Mouse (Mus musculus): ENCODE measurements at regions not wholly inside any gene's neighbourhood (a gene's known extent, or its start where the extent isn't known, plus 50 kb on each side); places are given as distances from the start of the nearest gene placed in this dataset.

DNA sequence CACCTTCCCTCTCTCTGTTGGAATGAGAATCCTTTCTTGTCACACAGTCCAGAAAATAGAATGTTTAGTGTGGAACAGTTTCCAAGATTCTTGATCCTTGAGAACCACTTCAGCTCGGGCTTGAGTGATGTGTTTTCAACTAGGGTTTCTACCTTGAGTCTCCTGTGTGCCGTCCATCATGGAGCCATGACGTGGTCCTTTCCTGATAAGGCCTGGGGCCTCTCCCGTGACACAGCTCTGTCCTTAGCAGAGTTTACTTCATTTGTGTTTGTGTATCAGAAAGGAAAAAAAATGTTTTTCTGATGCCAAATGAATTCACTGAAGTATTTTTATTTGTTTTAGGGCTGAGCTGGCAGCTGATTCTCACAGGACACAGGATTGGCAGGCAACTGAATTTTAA, 148.6 kb downstream of the Mettl11b start:
- Histone ChIP-seq H3K27ac (peak overlapping the region; percentile 46; the same call in 1 of the 2 replicates), H3K4me3 (no peak overlapping the region)
- intact Hi-C loops (cut with DNase I), result no loop called here
- TF ChIP-seq CTCF (IDR thresholded peaks at IDR 0.05), result no peak
- DNase-seq, result no peak

DNA sequence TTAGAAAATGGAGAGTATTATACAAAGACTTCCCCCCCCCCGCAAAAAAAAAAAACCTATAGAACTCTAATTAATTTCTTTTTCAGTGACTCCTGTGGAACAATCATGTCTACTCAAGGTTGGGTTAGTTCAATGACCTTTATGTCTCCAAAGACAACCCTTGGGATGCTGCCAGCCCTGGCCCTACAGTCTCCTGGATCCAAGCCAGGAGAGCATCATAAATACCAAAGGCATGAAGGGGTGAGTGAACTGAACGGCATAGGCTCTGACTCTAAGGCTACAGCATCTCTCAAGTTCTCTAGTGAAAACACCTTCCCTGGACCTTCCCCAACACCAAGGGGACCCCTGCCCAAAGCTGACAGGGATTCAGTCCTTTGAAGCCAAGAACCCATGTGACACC, 149.4 kb downstream of the Mettl11b start:
- peak overlapping the region; percentile 46 for H3K27ac ChIP-seq
- DNase-seq, result no peak
- intact Hi-C loops (cut with DNase I), result no loop called here

DNA sequence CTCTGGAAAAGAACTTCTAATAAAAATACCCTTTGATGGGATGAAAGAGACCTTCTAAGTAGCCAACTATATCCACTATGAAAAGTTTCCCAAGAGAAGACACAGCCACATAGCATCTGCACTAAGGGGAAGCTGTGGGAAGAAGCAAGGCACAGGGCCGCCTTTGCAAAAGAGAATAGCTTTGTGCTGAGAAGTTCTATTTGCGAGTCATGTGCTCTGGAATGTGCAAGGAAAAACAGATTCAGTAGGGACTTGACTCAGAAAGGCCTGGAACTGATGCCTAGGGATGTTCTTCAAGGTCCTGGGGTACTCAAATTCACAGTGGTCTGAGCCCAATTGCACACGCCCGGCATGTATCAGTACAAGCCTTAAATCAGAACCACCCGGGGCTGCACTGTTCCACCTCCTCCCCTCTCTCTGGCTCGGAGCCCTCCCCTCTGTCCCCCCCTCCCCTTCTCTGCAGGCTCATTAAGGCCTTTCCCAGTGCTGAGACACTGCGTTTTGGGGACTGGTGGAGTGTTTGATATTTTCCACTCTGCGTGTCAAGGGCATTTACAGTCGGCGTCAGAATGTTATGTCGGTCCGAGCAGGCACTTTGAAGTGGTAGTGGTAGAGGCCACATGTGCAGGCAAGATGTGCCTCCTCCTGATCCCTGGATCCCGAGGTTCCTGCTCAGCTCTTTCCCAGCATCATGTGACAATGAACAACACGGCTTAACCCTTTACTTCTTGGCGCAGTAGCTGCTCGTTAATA, 150.4 kb downstream of the Mettl11b start:
- no peak for TF ChIP-seq CTCF (IDR thresholded peaks at IDR 0.05)
- Histone ChIP-seq H3K4me3 (no peak overlapping the region), H3K27ac (peak overlapping the region; percentile 50)
- intact Hi-C loops (cut with DNase I), result no loop called here
- peak; percentile 38 for DNase-seq

More for the DNA sequence above, 149.4 kb downstream of the Mettl11b start:
- H3K4me3 ChIP-seq, result no peak overlapping the region
- no peak for TF ChIP-seq CTCF (IDR thresholded peaks at IDR 0.05)

DNA sequence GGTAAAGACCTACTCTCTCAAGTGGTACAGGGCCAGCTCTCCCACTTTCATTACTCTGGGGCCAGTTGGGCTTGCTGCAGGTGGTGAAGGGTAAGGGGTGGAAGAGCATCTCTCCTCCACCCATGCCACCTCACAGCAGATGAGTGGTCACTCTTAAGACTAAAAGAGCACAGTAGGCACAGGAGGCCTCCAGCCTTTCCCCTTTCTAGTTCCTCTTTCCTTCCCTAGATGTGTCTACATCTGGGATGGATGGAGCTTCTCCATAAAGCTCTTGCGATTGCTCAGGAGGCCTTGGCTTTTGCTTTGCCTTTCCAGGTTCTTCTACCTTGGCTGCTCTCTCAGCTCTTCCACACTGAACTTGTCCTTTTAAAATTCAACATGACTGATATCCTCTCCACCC, 151.5 kb downstream of the Mettl11b start:
- H3K4me3 ChIP-seq, result no peak overlapping the region
- H3K27ac ChIP-seq, result peak overlapping the region; percentile 50; the same call in 1 of the 2 replicates
- intact Hi-C loops (cut with DNase I), result no loop called here
- no peak for TF ChIP-seq CTCF (IDR thresholded peaks at IDR 0.05)
- no peak for DNase-seq

DNA sequence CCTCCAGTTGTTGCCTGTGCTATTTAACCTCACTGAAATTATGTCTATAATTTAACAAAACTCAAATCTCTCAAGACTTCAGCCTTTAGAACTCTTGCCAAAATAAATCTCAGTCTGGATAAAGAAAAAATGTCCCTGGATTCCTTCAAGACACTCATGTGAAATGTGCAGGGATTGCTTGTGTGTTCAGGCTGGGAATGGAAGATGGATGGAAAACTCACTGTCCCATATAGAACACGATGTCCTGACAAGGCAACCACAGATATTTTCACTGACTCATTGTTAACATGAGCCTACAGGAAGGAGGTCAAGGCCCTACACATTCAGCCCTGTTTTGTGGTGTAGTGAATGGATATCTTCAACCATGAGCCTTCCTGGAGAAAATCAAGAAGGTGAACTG, 160.3 kb upstream of the Gorab start:
- H3K27ac ChIP-seq, result no peak overlapping the region
- intact Hi-C loops (cut with DNase I), result no loop called here

DNA sequence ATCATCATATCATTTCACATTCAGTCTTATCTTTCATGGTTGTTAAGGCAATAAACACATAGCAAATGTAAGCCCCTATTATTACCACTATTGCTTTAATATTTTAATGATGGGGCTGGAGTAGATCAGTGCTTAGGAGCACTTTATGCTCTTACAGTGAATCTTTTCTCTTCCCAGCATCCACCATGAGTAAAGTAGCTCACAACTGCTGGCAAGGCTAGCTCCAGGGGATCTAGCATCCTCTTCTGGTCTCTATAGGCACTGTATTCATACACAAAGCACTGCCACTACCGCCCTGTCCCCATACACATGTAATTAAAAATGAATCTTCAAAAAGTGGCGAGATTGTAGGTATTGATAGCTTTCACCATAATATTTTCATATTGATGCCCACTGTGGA, 159.6 kb upstream of the Gorab start:
- intact Hi-C loops (cut with DNase I), result no loop called here
- Histone ChIP-seq H3K4me3 (no peak overlapping the region), H3K27ac (no peak overlapping the region)
- no peak for DNase-seq
- no peak for TF ChIP-seq CTCF (IDR thresholded peaks at IDR 0.05)

More for the DNA sequence above, 160.3 kb upstream of the Gorab start:
- no peak for DNase-seq
- no peak overlapping the region for H3K4me3 ChIP-seq
- TF ChIP-seq CTCF (IDR thresholded peaks at IDR 0.05), result no peak

DNA sequence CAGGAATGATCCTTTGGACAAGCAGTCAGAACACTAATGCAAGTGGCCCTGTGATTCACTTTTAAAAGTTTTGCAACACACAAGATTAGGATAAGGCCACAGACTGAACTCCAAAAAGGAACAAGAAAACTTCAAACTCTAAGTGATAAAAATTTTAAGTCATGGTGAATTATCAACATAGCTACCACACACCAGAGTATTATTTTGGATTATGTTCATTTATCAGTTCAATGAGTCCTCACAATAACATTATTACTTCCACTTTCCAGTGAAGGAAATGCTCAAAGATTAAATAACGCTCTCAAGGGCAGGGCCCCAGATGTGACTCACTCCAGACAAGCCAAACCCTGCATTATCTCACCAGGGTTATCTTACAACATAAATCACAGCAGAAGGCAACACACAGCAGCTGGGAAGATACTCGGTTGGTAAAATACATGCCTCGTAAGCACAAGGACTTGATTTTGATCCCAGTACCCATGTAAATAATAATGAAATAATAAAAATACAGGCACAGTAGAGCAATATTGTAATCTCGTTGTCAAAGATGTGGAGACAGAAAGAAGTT, 158.8 kb upstream of the Gorab start:
- intact Hi-C loops (cut with DNase I), result no loop called here
- no peak for TF ChIP-seq CTCF (IDR thresholded peaks at IDR 0.05)
- DNase-seq, result peak; percentile 22
- Histone ChIP-seq H3K4me3 (no peak overlapping the region), H3K27ac (peak overlapping the region; percentile 53; the same call in 1 of the 2 replicates)

DNA sequence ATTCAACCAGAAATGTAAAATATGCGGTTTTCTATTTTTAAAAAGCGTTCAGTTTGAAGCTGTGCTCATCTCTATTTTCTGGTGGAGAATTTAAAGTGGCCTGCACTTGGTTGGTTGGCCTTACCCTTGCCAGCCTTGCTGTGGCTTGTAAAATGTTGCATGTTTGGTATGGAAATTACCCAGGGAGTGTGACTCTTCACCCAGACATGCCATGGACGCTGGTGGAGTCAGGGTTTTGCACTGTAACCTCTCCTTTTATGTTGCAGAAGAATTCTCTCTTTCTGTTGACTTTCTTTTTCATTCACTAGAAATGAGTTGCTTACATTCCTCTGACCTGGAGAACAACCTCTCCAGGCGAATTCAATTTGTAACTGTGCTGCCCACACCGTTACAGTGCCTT, 157.5 kb upstream of the Gorab start:
- TF ChIP-seq CTCF (IDR thresholded peaks at IDR 0.05), result no peak
- intact Hi-C loops (cut with DNase I), result no loop called here
- H3K27ac ChIP-seq, result peak overlapping the region; percentile 38; the same call in 1 of the 2 replicates
- no peak overlapping the region for H3K4me3 ChIP-seq
- DNase-seq, result no peak

DNA sequence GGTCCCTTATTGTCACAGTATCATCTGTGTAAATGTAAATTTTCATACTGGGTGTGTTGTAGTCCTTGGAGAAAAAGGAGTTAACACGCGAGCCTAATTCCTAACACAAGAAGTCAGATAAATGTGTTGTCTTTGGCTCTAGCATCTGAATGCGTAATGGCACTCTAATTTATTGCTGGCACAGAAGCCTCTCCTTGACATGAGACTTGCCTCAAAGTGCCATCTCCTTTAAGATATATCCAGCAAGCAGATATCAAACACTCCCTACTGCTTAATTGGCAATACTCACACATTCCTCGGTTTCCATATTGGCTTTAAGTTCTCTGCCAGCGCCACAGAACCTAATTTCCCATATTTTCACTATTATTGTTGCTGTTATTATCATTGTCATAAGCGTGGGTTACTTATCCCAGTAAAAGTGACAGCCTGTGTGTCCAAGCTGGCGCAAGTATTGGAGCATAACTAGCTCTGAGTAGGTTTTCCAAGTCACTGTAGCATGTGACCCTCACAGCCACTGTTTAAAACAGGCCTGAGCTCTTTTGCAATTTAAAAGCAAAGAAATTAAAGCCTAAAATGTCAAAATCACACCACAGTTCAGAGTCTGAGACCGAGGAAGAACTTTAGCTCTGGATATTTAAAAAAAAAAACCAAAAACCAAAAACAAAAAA, 156.9 kb upstream of the Gorab start:
- Histone ChIP-seq H3K27ac (0 out of 2 replicates have a peak overlapping the region, but pooled peaks have one; percentile 38), H3K4me3 (no peak overlapping the region)
- intact Hi-C loops (cut with DNase I), result no loop called here
- TF ChIP-seq CTCF (IDR thresholded peaks at IDR 0.05), result no peak
- no peak for DNase-seq

DNA sequence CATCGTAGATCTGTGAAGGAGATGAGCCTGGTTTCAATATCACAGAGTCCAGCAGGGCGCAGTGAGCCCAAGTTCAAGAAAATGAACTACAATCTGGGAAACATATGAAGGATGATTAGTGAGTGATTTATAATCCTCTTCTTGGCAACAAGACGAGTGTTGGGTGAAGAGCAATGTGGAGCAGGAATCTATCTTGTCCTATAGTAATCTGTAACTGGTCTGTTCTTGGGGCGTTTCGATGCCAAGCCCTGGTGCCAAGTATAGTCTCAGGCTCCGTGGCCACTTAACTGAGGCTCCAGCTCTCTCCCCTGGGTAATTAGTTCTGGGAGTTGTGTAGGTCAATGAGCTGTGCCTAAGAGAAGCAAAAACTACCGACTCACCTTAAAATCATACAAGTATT, 154.4 kb upstream of the Gorab start:
- no peak overlapping the region for H3K27ac ChIP-seq
- intact Hi-C loops (cut with DNase I), result no loop called here
- TF ChIP-seq CTCF (IDR thresholded peaks at IDR 0.05), result no peak

DNA sequence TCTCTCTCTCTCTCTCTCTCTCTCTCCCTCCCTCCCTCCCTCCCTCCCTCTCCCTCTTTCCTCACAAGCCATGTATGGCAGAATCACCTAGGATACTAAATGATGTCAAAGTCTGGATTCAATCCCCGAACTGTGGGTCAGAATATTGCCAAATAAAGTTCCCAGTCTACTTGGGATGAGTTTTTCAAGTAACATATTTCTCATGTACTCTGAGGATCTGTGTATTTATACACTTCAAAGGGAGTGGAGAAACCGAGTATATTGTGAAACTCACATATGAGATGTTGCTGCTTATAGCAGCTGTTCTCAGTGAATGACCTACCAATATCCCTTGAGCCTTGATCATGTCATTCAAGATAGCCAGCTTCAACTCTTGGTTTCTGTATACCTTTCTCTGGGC, 151.7 kb upstream of the Gorab start:
- H3K27ac ChIP-seq, result no peak overlapping the region
- no peak for TF ChIP-seq CTCF (IDR thresholded peaks at IDR 0.05)
- intact Hi-C loops (cut with DNase I), result no loop called here

More for the DNA sequence above, 154.4 kb upstream of the Gorab start:
- no peak overlapping the region for H3K4me3 ChIP-seq
- no peak for DNase-seq

DNA sequence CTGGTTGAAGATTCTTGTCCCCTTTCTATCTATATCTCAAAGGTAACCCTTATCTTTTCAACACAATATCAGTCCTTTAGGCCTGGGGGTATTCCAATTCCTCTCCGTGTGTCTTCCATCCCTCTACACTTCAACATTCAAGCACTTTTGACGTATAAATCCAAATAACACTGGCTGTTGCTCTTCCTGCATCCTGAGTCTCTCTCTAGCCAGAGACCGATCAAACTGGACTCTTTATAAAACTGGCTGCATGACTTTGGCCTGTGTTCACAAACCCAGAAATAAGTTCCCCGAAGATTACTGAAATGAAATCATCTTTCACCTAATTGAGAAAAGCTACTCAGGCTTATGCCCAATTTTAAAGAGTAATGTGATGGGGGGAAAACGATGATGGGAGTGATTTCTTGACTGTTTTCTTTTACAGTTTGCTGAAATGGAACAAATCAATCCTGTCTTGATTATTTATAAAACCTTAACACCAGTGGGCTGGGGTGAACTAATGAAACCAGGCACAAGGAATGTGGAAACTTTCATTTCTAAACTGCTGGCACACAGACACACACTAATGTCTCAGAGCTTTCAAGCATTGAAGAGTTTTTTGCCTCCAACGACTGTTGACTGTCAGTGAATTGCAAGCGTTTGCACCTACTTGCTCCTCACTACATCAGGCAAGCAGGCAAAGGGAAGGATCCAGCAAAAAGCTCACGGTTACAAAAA, 135.5 kb upstream of the Gorab start:
- Histone ChIP-seq H3K27ac (no peak overlapping the region), H3K4me3 (no peak overlapping the region)
- intact Hi-C loops (cut with DNase I), result no loop called here
- TF ChIP-seq CTCF (IDR thresholded peaks at IDR 0.05), result no peak
- DNase-seq, result no peak

More for the DNA sequence above, 151.7 kb upstream of the Gorab start:
- no peak overlapping the region for H3K4me3 ChIP-seq
- DNase-seq, result no peak

DNA sequence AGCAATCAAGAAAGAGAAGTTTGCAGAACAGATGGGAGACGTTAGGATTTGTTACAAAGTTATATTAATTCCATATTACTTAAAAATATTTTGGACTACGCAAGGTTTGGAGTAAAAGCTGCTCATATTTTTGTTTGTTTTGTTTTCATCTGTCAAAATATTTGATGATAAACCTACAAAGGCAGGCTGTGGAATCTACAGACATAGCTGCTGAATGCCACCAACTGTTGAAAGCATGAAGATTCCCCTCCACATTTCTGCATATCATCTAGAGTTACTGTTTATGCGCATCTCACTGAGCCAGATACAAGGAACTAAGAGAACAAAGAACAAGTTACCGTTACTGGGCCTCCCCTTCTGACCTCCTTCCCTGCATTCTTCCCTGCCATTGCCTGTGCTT, 127.1 kb upstream of the Gorab start:
- Histone ChIP-seq H3K27ac (no peak overlapping the region), H3K4me3 (no peak overlapping the region)
- TF ChIP-seq CTCF (IDR thresholded peaks at IDR 0.05), result no peak
- DNase-seq, result no peak
- intact Hi-C loops (cut with DNase I), result no loop called here

Measured in gastrocnemius, adult 2 months (tissue).